Mouse (Mus musculus) forebrain, embryonic 11.5 days (tissue): ENCODE results near the gene Pygo2. TPM values are rescaled to one million over a fixed set of nuclear protein-coding genes. Genes with fewer than 3 reads are reported as not detected.

Experiments used
- ATAC-seq: fragments of 200-750 bp; cut with Nextera tagmentation; replicated peaks from 2 replicates; pipeline ENCODE4 v1.8.0; 2017; ENCODE audit warnings: moderate TSS enrichment; ENCODE audit not compliant: low FRiP score
- DNase-seq: peaks from one replicate; pipeline ENCODE4 v3.0.0-alpha.2; 2017; ENCODE audit warnings: low spot score
- H3K27ac ChIP-seq: fragments of 300-500 bp; sonication (generic); 2 replicates; pipeline ENCODE4 v1.5.1; 2014; ENCODE audit warnings: low read depth, low read length
- H3K27me3 ChIP-seq: fragments of 300-500 bp; sonication (generic); 2 replicates; pipeline ENCODE4 v1.6.1; 2014; ENCODE audit warnings: mild to moderate bottlenecking, low read length, mixed read lengths; ENCODE audit not compliant: control insufficient read depth, insufficient read depth
- H3K36me3 ChIP-seq: fragments of 300-500 bp; sonication (generic); 2 replicates; pipeline ENCODE4 v1.6.1; 2014; ENCODE audit warnings: mild to moderate bottlenecking, low read length, moderate library complexity, mixed read lengths; ENCODE audit not compliant: control insufficient read depth, insufficient read depth
- H3K4me1 ChIP-seq: fragments of 300-500 bp; sonication (generic); replicated peaks from 2 replicates; pipeline ENCODE4 v1.6.1; 2014; ENCODE audit warnings: low read length, mixed read lengths; ENCODE audit not compliant: control insufficient read depth, insufficient read depth
- H3K4me2 ChIP-seq: fragments of 300-500 bp; sonication (generic); 2 replicates; pipeline ENCODE4 v1.6.1; 2014; ENCODE audit warnings: low read depth, mild to moderate bottlenecking, low read length, moderate library complexity, mixed read lengths; ENCODE audit not compliant: severe bottlenecking
- H3K4me3 ChIP-seq: fragments of 300-500 bp; sonication (generic); 2 replicates; pipeline ENCODE4 v1.5.1; 2014; ENCODE audit warnings: low read depth, low read length
- H3K9ac ChIP-seq: fragments of 300-500 bp; sonication (generic); 2 replicates; pipeline ENCODE4 v1.6.1; 2014; ENCODE audit warnings: low read length
- H3K9me3 ChIP-seq: fragments of 300-500 bp; sonication (generic); 2 replicates; pipeline ENCODE4 v1.6.1; 2016; ENCODE audit warnings: low read length, mixed read lengths; ENCODE audit not compliant: control insufficient read depth
- WGBS: fragments of 180-500 bp; shearing (Covaris S2); extraction: QIAGEN DNeasy Blood & Tissue Kit; methylation state at CpG from one replicate; pipeline ENCODE4 v1.1.7; 2014; 5-methylcytosine and 5-hydroxymethylcytosine counted together
- polyA plus RNA-seq: library from polyadenylated mRNA; unstranded; fragments of >200 nt; fragmentation: Nextera tagmentation; extraction: Ambion mirVana; gene quantifications from 2 replicates; pipeline ENCODE4 v1.2.1, GENCODE M21; 2014

The Pygo2 gene
- polyA plus RNA-seq, 1 experiment from 2014 or later: 53.9 TPM

- H3K36me3 ChIP-seq: peaks cover 14% of the 10 kb centered on the region
- 6% methylated on average over 28 of the region's 28 CpGs for WGBS
These were observed 18.3 kb upstream of the Pygo2 start, which contains the start of gene Flad1 for GRCm38 (mm10) chr3:89411490-89412393. Gene Flad1 (minus strand): TSS chr3:89411870.

GRCm38 (mm10) chr3:89416158-89416557 is 13.9 kb upstream of the Pygo2 start:
- no peak overlapping the region for H3K4me3 ChIP-seq
- H3K27me3 ChIP-seq: no peaks in the 10 kb centered on the region
- no peak overlapping the region for H3K27ac ChIP-seq
- H3K9ac ChIP-seq: no peak overlapping the region
- peaks cover 19% of the 10 kb centered on the region for H3K4me1 ChIP-seq
- DNase-seq (no peak), ATAC-seq (no peak)
- H3K4me2 ChIP-seq: no peak overlapping the region
- peaks cover 14% of the 10 kb centered on the region for H3K36me3 ChIP-seq
- 97% methylated on average over 8 of the region's 8 CpGs for WGBS
- no peaks in the 10 kb centered on the region for H3K9me3 ChIP-seq

More at GRCm38 (mm10) chr3:89411490-89412393, 18.3 kb upstream of the Pygo2 start, which contains the start of gene Flad1:
- DNase-seq: peak; percentile 96
- Histone ChIP-seq H3K4me3 (peak within 1 kb of the TSS; percentile 39), H3K9me3 (no peaks in the 10 kb centered on the region), H3K4me1 (peaks cover 9% of the 10 kb centered on the region), H3K4me2 (peak within 1 kb of the TSS; percentile 60), H3K27ac (no peak within 1 kb of the TSS), H3K9ac (peak within 1 kb of the TSS; percentile 49), H3K27me3 (no peaks in the 10 kb centered on the region)
- peak; percentile 100 for ATAC-seq

- Histone ChIP-seq H3K36me3 (peaks cover 14% of the 10 kb centered on the region), H3K4me3 (peak overlapping the region; percentile 57), H3K9me3 (no peaks in the 10 kb centered on the region), H3K4me1 (peaks cover 23% of the 10 kb centered on the region), H3K9ac (peak overlapping the region; percentile 75), H3K27me3 (no peaks in the 10 kb centered on the region), H3K4me2 (peak overlapping the region; percentile 92), H3K27ac (peak overlapping the region; percentile 85)
- DNase-seq (no peak), ATAC-seq (no peak)
- WGBS: 23% methylated on average over 2 of the region's 2 CpGs
These were observed 12.9 kb upstream of the Pygo2 start for GRCm38 (mm10) chr3:89417131-89417530.

GRCm38 (mm10) chr3:89417840-89418169 is 12.2 kb upstream of the Pygo2 start:
- WGBS: 0% methylated on average over 20 of the region's 20 CpGs
- Histone ChIP-seq H3K36me3 (peaks cover 14% of the 10 kb centered on the region), H3K4me3 (peak overlapping the region; percentile 57), H3K9ac (peak overlapping the region; percentile 75), H3K27me3 (no peaks in the 10 kb centered on the region), H3K4me1 (peaks cover 24% of the 10 kb centered on the region), H3K9me3 (no peaks in the 10 kb centered on the region), H3K4me2 (peak overlapping the region; percentile 92), H3K27ac (peak overlapping the region; percentile 85)
- DNase-seq (no peak), ATAC-seq (peak; percentile 59)

GRCm38 (mm10) chr3:89418170-89418860 is 11.7 kb upstream of the Pygo2 start, which contains the start of the genes Cks1b and Shc1:
Gene Cks1b (minus strand): TSS chr3:89418383.
Gene Shc1 (plus strand): TSS chr3:89418443.
- Histone ChIP-seq H3K9ac (peak within 1 kb of the TSS; percentile 75), H3K4me2 (peak within 1 kb of the TSS; percentile 92), H3K4me3 (peak within 1 kb of the TSS; percentile 57), H3K4me1 (peaks cover 24% of the 10 kb centered on the region), H3K27me3 (no peaks in the 10 kb centered on the region), H3K27ac (peak within 1 kb of the TSS; percentile 85), H3K9me3 (no peaks in the 10 kb centered on the region), H3K36me3 (peaks cover 14% of the 10 kb centered on the region)
- ATAC-seq: peak; percentile 96
- under 1% methylated on average over 38 of the region's 39 CpGs for WGBS
- DNase-seq: peak; percentile 97

DNA sequence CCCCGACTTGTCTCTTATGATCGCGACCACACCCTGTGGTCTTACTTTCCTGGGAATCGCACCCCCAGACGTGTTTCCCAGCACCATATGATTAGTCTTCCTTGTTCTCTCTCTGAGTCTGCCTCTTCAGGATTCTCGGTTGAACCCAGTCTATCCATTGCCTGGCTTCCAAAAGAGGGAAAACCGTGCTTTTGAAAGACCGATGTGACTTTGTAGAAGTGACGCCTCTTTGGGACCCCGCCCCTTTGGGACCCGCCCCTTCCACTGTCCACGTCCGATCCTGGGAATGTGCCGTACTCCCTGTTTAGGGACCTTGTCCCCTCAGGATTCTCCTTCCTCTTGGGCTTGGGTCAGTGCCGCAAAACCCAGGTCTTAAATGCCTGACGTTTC is 11.2 kb upstream of the Pygo2 start:
- H3K4me3 ChIP-seq: peak overlapping the region; percentile 57
- H3K36me3 ChIP-seq: peaks cover 14% of the 10 kb centered on the region
- DNase-seq (peak; percentile 84), ATAC-seq (peak; percentile 13)
- H3K9me3 ChIP-seq: no peaks in the 10 kb centered on the region
- 1% methylated on average over 16 of the region's 16 CpGs for WGBS
- peak overlapping the region; percentile 92 for H3K4me2 ChIP-seq
- H3K27me3 ChIP-seq: no peaks in the 10 kb centered on the region
- H3K4me1 ChIP-seq: peaks cover 24% of the 10 kb centered on the region
- H3K9ac ChIP-seq: peak overlapping the region; percentile 67
- peak overlapping the region; percentile 85 for H3K27ac ChIP-seq

GRCm38 (mm10) chr3:89419571-89419970 is 10.4 kb upstream of the Pygo2 start:
- Histone ChIP-seq H3K27me3 (no peaks in the 10 kb centered on the region), H3K4me2 (peak overlapping the region; percentile 92), H3K36me3 (peaks cover 12% of the 10 kb centered on the region), H3K9ac (peak overlapping the region; percentile 67), H3K4me3 (peak overlapping the region; percentile 57), H3K27ac (peak overlapping the region; percentile 85), H3K4me1 (peaks cover 24% of the 10 kb centered on the region), H3K9me3 (no peaks in the 10 kb centered on the region)
- DNase-seq (no peak), ATAC-seq (no peak)
- 5% methylated on average over 9 of the region's 9 CpGs for WGBS

DNA sequence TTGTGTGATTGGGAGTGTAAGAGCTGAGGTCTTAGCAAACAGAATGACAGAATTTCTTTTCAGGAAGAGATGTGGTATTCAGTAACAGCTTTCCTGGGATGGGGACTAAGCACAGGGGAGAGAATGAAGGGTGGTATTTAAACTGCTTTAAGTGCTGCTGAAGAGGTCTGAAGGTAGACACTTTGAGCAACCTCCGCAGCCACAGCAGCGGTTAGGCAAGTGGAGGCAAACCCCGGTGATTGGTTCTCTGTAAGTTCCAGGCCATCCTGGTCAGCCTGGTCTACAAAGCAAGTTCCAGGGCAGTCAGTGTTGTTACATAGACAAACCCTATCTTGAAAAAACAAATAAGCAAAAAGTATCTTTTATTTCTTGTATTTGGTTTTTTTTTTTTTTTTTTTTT is 10.0 kb upstream of the Pygo2 start:
- DNase-seq (no peak), ATAC-seq (no peak)
- Histone ChIP-seq H3K4me3 (peak overlapping the region; percentile 57), H3K4me2 (peak overlapping the region; percentile 92), H3K4me1 (peaks cover 24% of the 10 kb centered on the region), H3K27ac (peak overlapping the region; percentile 85; the same call in 1 of the 2 replicates), H3K27me3 (no peaks in the 10 kb centered on the region), H3K9ac (peak overlapping the region; percentile 67), H3K36me3 (peaks cover 8% of the 10 kb centered on the region), H3K9me3 (no peaks in the 10 kb centered on the region)
- WGBS: 45% methylated on average over 3 of the region's 3 CpGs
